Mouse (Mus musculus): ENCODE results near the gene Nol10.
"Not testable (repeated sequence)": the region's sequence is repeated elsewhere in the genome, so short reads cannot be mapped to it uniquely, and the experiment has no call there.

The Nol10 gene

GRCm38 (mm10) chr12:17466791-17467190 is 118.5 kb downstream of the Nol10 start:
- no peak for DNase-seq

GRCm38 (mm10) chr12:17468359-17468758 is 120.1 kb downstream of the Nol10 start:
- DNase-seq, result no peak

- no peak for DNase-seq
Observed at GRCm38 (mm10) chr12:17469869-17470268, 121.6 kb downstream of the Nol10 start.

- not testable (repeated sequence) for DNase-seq
Observed at GRCm38 (mm10) chr12:17470528-17470927, 122.3 kb downstream of the Nol10 start.

GRCm38 (mm10) chr12:17471405-17471804 is 123.1 kb downstream of the Nol10 start:
- DNase-seq, result no peak

GRCm38 (mm10) chr12:17473128-17473527 is 124.9 kb downstream of the Nol10 start:
- DNase-seq, result no peak

- DNase-seq, result no peak
Observed at GRCm38 (mm10) chr12:17473862-17474261, 125.6 kb downstream of the Nol10 start.

GRCm38 (mm10) chr12:17474681-17475080 is 126.4 kb downstream of the Nol10 start:
- no peak for DNase-seq

GRCm38 (mm10) chr12:17475146-17475545 is 126.9 kb downstream of the Nol10 start:
- DNase-seq, result no peak

- DNase-seq, result no peak
Observed at GRCm38 (mm10) chr12:17478196-17478595, 129.9 kb downstream of the Nol10 start.

GRCm38 (mm10) chr12:17478856-17479255 is 130.6 kb downstream of the Nol10 start:
- DNase-seq, result no peak

Measured in lung, postnatal 36 days (tissue).